Mouse (Mus musculus) neural tube, embryonic 10.5 days (tissue): ENCODE results near the gene Gpr3.

Source experiments
- DNase-seq: peaks from one replicate; pipeline ENCODE4 v3.0.0-alpha.2; 2017; ENCODE audit warnings: low spot score; ENCODE audit errors: extremely low spot score

The Gpr3 gene

DNA sequence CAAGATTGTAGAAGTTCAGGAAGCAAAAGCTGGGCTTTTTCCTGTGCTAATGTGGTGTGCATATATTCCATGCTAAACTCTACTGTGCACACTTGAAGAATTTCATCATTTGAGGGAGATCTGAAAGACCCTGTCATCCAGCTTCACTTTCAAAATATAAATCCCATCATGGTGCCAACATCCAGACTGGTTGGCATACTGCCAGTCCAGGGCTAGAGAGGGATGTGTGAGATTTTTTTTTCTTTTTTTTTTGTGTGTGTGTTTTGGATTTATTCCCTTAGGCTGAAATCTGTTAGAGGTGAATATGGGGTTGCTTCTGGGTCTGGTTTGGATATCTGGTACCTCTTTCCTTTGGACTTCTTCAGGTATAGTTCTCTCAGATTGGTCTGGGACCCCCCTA is 41.7 kb downstream of the Gpr3 start:
- no peak for DNase-seq

DNA sequence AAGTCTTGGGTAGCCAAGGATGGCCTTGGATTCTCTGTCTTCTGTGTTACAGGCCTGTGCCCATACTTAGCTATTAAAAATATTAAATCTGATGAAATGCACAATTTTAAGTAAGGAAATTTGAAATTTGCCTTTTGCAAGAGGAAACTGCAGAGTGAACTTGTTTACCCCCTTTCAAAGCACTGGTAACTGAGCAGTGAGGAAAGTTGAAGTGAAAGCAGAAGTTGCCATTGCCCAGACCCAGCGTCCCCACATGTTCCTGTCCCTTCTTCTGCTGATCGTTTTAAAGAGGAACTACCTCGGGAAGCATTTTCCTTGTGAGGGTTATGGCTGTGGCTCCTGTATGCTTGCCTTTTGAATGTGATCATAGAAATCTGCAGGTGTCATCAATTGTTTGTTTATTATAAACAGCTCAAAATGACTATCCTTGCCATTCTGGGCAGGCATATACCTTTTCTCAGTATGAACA is 42.2 kb downstream of the Gpr3 start:
- no peak for DNase-seq

DNA sequence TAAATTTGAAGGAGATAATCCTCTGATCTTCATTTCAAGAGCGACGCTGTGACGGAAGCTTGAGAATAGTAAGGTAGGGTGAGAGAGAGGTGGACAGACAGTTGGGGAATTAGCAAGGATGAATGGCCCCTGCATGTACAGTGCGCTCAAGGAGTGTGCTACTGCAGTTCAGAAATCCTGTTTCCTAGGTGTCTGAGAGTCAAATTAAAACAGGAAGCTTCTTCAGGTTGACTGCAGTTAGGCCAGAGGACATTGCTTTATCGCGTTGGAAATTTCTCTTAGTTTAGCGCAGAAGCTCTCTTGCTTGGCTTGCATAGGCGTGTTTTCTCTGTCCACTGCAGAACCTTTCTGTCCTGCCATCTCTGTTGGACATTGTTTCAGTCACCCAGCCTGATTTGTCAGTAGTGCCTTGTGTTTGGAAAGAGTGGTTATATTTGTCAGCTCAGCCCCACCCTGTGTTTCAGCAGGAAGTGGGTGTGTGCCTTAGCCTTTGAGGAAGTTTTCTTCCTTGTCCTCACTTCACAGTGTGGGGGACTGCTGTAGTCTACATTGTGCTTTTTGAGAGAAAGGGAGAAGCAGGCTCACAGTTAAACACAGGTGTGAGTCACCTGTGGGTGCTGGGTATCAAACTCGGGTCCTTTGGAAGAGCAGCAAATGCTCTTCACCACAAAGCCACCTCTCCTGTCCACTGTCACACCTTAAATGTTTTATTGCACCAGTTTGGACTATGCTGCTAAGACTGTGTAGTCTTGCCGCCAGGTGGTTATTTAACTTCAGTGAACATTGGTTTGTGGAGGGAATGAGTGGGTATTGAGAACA is 42.9 kb downstream of the Gpr3 start:
- DNase-seq: no peak

DNA sequence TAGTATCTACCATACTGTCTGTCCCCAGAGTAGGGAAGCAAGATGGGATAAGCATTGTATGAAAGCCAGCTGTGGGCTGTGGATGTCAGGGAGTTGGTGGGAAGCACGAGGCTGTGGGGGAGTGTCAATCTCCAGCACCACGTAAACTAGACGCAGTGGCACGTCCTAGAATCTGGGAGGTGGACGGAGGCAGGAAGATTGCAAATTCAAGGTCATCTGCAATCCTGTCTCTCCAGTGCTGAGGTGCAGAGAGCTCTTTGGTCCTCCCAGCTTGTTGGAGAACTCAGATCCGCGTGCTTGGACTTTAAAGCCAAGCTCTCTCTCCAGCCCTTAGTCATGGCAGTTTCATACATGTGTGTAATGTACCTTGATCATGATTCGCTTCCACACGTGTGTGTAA is 45.6 kb downstream of the Gpr3 start:
- no peak for DNase-seq

DNA sequence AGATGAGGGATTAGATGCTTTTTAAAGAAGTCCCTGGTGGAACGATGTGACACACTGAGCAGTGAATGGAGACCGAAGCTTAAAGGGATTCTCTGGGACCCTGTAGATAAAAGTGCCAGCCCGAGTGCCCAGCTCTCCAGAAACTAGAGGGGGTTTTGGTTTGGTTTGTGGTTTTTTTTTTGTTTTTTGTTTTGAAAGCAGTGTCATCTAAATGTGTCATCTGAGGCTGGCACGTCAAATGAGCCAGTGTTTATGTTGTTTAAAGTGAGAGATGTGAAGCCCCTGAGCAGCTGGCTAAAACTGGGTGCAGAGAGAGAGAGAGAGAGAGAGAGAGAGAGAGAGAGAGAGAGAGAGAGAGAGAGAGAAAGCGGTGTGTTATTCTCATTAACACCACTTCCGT is 50.1 kb downstream of the Gpr3 start:
- DNase-seq: no peak

DNA sequence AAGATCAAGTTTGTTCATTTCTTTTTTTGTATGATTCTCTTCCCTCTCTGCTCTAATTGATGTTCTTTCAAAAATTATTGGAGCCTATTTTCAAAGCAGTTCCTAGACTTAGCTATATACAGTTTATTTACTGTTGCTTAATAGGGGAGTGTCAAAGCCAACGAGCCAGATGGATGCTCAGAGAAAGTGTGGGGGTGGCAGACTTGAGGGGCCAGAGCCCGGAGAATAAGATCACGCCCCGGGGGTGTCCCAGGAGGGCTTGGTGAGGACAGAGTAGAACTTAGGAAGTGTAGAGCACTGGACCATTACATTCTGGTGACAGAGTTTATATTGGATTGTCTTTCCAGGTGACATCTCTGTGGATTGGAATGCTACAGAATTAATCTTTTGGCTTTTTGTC is 51.5 kb downstream of the Gpr3 start:
- DNase-seq: no peak

DNA sequence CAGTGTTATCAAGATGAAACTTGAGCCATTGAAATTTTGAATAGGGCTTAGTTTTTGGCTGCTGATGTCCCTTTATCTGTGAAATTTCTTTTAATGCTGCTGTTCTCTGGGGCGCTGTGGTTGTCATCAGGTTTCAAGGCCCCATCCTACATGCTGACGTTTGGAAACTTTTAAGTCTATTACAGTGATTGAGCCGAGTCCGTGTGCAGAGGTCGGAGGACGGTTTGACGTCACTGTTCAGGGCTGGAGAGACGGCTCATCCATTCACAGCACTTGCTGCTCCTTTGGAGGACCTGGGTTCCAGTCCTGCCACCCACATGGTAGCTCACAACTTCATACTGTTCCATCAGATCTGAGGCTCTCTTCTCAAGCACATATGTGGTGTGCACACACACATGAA is 52.1 kb downstream of the Gpr3 start:
- DNase-seq: no peak

DNA sequence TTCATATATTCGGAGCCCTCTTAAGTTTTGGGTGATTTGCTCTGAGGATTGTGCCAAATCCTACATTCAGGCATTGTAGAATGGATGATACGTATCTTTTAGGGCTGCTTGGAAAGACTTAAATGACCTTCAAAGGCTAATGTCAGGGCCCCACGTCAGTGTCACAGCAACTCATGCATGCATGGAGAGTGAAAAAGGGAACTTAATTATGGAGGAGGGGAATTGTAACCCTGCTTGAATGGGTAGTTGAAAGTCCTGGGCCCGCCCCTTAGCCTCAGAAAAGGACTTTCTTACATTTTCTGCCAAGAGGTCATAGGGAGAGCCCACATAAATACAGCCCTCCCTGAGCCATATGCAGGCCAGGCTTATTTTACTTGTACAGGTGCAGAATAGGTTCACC is 52.7 kb downstream of the Gpr3 start:
- no peak for DNase-seq
